Mouse (Mus musculus): ENCODE measurements around the gene Fxyd6. TPM values are rescaled to one million over a fixed set of nuclear protein-coding genes. Genes with fewer than 3 reads are reported as not detected.

The Fxyd6 gene
- polyA plus RNA-seq, 1 experiment = 88.6 TPM

DNA sequence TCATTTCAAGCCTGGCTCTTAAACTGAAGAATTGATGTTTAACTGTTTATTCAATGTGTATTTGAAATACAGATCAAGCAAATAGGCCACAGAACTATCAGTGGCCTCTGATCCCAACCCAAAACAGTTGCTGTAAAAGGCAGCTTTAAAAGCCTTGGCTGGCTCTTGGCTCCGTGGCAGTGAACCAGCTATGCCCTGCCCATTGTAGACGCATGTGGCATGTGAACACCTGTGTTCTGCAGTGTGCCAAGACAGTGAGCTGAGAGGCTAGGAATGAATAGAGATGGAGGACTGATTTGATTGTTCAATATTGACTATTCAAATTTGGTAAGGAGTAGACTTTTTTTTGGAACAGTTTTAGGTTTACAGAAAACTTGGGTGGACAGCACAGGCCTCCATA, 6.9 kb downstream of the Fxyd6 start:
- no peak overlapping the region for H3K27ac ChIP-seq (ENCODE audit: insufficient read depth, low read length)
- no peaks in the 10 kb centered on the region for H3K4me1 ChIP-seq (ENCODE audit: control insufficient read depth, insufficient read depth, low read length)
- no peak overlapping the region for H3K9ac ChIP-seq (ENCODE audit: low read depth, poor library complexity, severe bottlenecking)
- H3K4me3 ChIP-seq (ENCODE audit: low read depth, low read length) = no peak overlapping the region
- H3K36me3 ChIP-seq (ENCODE audit: control insufficient read depth, insufficient read depth, low read length, poor library complexity, severe bottlenecking) = no peaks in the 10 kb centered on the region
- no peaks in the 10 kb centered on the region for H3K9me3 ChIP-seq (replicated peaks; ENCODE audit: control insufficient read depth, insufficient read depth, low read length, poor library complexity, severe bottlenecking)
- no peak for TF ChIP-seq POLR2A (IDR thresholded peaks at IDR 0.05; ENCODE audit: insufficient read depth, low read length)
- no peak for TF ChIP-seq EP300 (IDR thresholded peaks at IDR 0.05; ENCODE audit: insufficient read depth, low read depth, low read length)
- TF ChIP-seq CTCF (IDR thresholded peaks at IDR 0.05; ENCODE audit: low read depth, low read length) = no peak
- no peaks in the 10 kb centered on the region for H3K27me3 ChIP-seq (ENCODE audit: control insufficient read depth, insufficient read depth, low read length, poor library complexity, severe bottlenecking)

DNA sequence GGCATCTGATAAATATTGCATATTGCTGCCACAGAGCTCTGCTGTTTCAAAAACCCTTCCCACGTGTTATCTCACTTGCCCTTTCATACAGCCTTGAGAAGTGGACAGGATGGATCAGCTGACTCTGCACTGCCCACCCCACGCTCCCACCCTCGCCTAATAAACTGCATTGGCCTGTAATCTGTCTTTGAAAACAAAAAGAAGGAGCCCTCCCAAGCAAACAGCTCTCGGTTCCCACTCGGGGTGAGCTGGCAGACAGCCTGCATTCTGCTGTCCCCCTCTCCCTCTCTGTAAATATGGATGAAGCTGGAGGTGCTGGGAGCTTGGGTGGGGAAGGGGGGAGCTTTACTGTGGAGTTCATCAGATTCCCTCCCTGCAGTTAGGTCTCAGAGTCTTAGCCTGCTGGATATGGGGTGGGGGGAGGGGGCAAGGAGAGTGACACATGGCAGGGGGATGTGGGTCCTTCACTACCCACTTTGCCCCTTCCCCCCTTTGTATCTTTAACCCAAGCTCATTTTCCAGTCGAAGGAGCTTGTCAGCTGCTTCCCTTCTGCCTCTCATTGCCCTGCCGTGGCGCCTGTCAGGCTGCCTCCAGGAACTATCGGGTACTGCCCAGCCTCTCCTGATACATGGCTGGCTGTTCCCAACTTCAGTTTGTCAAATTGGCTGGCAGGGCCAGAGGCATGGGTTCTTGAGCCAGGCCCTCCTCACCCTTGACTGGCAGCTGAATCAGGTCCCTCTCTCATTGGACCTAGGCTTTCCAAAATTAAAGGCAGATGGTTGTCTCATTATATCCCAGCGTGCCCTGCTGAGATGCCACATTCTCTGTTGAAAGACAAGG, 10.6 kb downstream of the Fxyd6 start:
- no peak overlapping the region for H3K27ac ChIP-seq (ENCODE audit: insufficient read depth, low read length)
- H3K4me3 ChIP-seq (ENCODE audit: low read depth, low read length) = no peak overlapping the region
- no peaks in the 10 kb centered on the region for H3K9me3 ChIP-seq (replicated peaks; ENCODE audit: control insufficient read depth, insufficient read depth, low read length, poor library complexity, severe bottlenecking)
- no peaks in the 10 kb centered on the region for H3K36me3 ChIP-seq (ENCODE audit: control insufficient read depth, insufficient read depth, low read length, poor library complexity, severe bottlenecking)
- TF ChIP-seq POLR2A (IDR thresholded peaks at IDR 0.05; ENCODE audit: insufficient read depth, low read length) (no peak), CTCF (IDR thresholded peaks at IDR 0.05; ENCODE audit: low read depth, low read length) (no peak), EP300 (IDR thresholded peaks at IDR 0.05; ENCODE audit: insufficient read depth, low read depth, low read length) (no peak)
- no peaks in the 10 kb centered on the region for H3K27me3 ChIP-seq (ENCODE audit: control insufficient read depth, insufficient read depth, low read length, poor library complexity, severe bottlenecking)
- no peak overlapping the region for H3K9ac ChIP-seq (ENCODE audit: low read depth, poor library complexity, severe bottlenecking)
- no peaks in the 10 kb centered on the region for H3K4me1 ChIP-seq (ENCODE audit: control insufficient read depth, insufficient read depth, low read length)

DNA sequence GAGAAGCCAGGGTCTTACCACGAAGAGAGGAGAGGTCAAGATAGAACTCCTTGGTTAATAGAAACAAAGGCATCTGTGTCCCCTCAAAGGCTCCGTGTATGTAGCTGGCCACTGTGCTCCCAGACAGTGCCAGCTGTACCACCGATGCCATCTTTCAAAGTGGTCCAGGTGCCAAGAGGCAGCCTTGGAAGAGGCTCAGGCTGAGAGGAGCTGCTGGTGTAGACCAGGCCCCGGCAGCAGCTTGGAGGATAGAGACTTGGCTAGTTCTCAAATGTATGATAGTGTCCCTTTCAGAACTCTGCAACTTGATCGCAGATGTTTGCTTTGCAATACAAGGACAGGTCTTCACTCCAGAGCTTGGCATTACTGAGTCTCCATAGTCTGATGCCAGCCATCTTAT, 12.4 kb downstream of the Fxyd6 start:
- no peak overlapping the region for H3K4me3 ChIP-seq (ENCODE audit: low read depth, low read length)

GRCm38 (mm10) chr9:45382834-45383233, 12.8 kb downstream of the Fxyd6 start:
- H3K9me3 ChIP-seq (replicated peaks; ENCODE audit: control insufficient read depth, insufficient read depth, low read length, poor library complexity, severe bottlenecking) = no peaks in the 10 kb centered on the region
- no peak overlapping the region for H3K9ac ChIP-seq (ENCODE audit: low read depth, poor library complexity, severe bottlenecking)
- H3K4me3 ChIP-seq (ENCODE audit: low read depth, low read length) = no peak overlapping the region
- no peaks in the 10 kb centered on the region for H3K36me3 ChIP-seq (ENCODE audit: control insufficient read depth, insufficient read depth, low read length, poor library complexity, severe bottlenecking)
- TF ChIP-seq CTCF (IDR thresholded peaks at IDR 0.05; ENCODE audit: low read depth, low read length) = no peak
- no peak for TF ChIP-seq POLR2A (IDR thresholded peaks at IDR 0.05; ENCODE audit: insufficient read depth, low read length)
- TF ChIP-seq EP300 (IDR thresholded peaks at IDR 0.05; ENCODE audit: insufficient read depth, low read depth, low read length) = no peak
- H3K4me1 ChIP-seq (ENCODE audit: control insufficient read depth, insufficient read depth, low read length) = no peaks in the 10 kb centered on the region
- H3K27ac ChIP-seq (ENCODE audit: insufficient read depth, low read length) = no peak overlapping the region
- no peaks in the 10 kb centered on the region for H3K27me3 ChIP-seq (ENCODE audit: control insufficient read depth, insufficient read depth, low read length, poor library complexity, severe bottlenecking)

More for the DNA sequence above, 12.4 kb downstream of the Fxyd6 start:
- no peak overlapping the region for H3K27ac ChIP-seq (ENCODE audit: insufficient read depth, low read length)
- TF ChIP-seq EP300 (IDR thresholded peaks at IDR 0.05; ENCODE audit: insufficient read depth, low read depth, low read length) = no peak
- TF ChIP-seq POLR2A (IDR thresholded peaks at IDR 0.05; ENCODE audit: insufficient read depth, low read length) = no peak
- no peak for TF ChIP-seq CTCF (IDR thresholded peaks at IDR 0.05; ENCODE audit: low read depth, low read length)
- no peaks in the 10 kb centered on the region for H3K36me3 ChIP-seq (ENCODE audit: control insufficient read depth, insufficient read depth, low read length, poor library complexity, severe bottlenecking)
- H3K9me3 ChIP-seq (replicated peaks; ENCODE audit: control insufficient read depth, insufficient read depth, low read length, poor library complexity, severe bottlenecking) = no peaks in the 10 kb centered on the region
- no peaks in the 10 kb centered on the region for H3K4me1 ChIP-seq (ENCODE audit: control insufficient read depth, insufficient read depth, low read length)
- no peaks in the 10 kb centered on the region for H3K27me3 ChIP-seq (ENCODE audit: control insufficient read depth, insufficient read depth, low read length, poor library complexity, severe bottlenecking)
- no peak overlapping the region for H3K9ac ChIP-seq (ENCODE audit: low read depth, poor library complexity, severe bottlenecking)

DNA sequence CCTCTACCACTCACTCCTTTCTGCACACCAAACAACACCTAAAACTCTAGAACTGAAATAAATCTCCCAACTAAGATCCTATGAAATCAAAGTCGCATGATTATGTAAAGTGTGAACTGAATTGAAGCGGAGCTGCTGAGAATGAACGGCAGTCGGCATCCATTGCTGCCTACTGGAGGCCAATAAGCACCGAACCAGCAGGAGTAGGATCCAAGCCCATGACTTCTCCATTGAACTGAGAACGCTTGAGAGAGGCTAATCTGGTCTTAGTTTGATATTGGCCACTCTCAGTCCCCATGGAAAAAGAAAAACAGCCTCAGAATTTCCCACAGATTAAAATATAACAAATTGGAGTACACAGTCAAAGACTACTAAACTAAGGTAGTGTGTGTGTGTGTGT, 13.9 kb downstream of the Fxyd6 start:
- Histone ChIP-seq H3K4me1 (ENCODE audit: control insufficient read depth, insufficient read depth, low read length) (no peaks in the 10 kb centered on the region), H3K9ac (ENCODE audit: low read depth, poor library complexity, severe bottlenecking) (no peak overlapping the region), H3K27ac (ENCODE audit: insufficient read depth, low read length) (no peak overlapping the region), H3K9me3 (replicated peaks; ENCODE audit: control insufficient read depth, insufficient read depth, low read length, poor library complexity, severe bottlenecking) (no peaks in the 10 kb centered on the region), H3K27me3 (ENCODE audit: control insufficient read depth, insufficient read depth, low read length, poor library complexity, severe bottlenecking) (no peaks in the 10 kb centered on the region), H3K36me3 (ENCODE audit: control insufficient read depth, insufficient read depth, low read length, poor library complexity, severe bottlenecking) (no peaks in the 10 kb centered on the region), H3K4me3 (ENCODE audit: low read depth, low read length) (no peak overlapping the region)
- no peak for TF ChIP-seq CTCF (IDR thresholded peaks at IDR 0.05; ENCODE audit: low read depth, low read length)
- TF ChIP-seq EP300 (IDR thresholded peaks at IDR 0.05; ENCODE audit: insufficient read depth, low read depth, low read length) = no peak
- no peak for TF ChIP-seq POLR2A (IDR thresholded peaks at IDR 0.05; ENCODE audit: insufficient read depth, low read length)

DNA sequence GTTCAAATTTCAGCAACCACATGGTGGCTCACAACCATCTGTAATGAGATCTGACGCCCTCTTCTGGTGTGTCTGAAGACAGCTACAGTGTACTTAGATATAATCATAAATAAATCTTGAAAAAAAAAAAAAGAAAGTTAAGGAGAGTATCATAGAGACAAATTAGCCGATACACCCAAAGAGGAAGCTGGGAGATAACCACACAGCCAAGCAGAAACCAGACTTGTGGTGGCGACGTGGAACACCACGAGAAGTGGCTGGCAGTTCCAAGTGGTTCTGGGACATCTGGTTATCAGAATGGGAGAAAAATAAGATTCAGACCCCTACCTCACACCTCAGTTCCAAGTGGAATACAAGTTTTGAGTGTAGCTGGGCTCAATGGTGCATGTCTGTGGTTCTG, 16.7 kb downstream of the Fxyd6 start:
- H3K27me3 ChIP-seq (ENCODE audit: control insufficient read depth, insufficient read depth, low read length, poor library complexity, severe bottlenecking) = no peaks in the 10 kb centered on the region
- no peak overlapping the region for H3K27ac ChIP-seq (ENCODE audit: insufficient read depth, low read length)

More for the DNA sequence above, 16.7 kb downstream of the Fxyd6 start:
- no peak overlapping the region for H3K9ac ChIP-seq (ENCODE audit: low read depth, poor library complexity, severe bottlenecking)
- peaks cover 3% of the 10 kb centered on the region for H3K4me1 ChIP-seq (ENCODE audit: control insufficient read depth, insufficient read depth, low read length)
- no peak for TF ChIP-seq POLR2A (IDR thresholded peaks at IDR 0.05; ENCODE audit: insufficient read depth, low read length)
- TF ChIP-seq CTCF (IDR thresholded peaks at IDR 0.05; ENCODE audit: low read depth, low read length) = no peak
- no peak for TF ChIP-seq EP300 (IDR thresholded peaks at IDR 0.05; ENCODE audit: insufficient read depth, low read depth, low read length)
- H3K9me3 ChIP-seq (replicated peaks; ENCODE audit: control insufficient read depth, insufficient read depth, low read length, poor library complexity, severe bottlenecking) = no peaks in the 10 kb centered on the region
- no peak overlapping the region for H3K4me3 ChIP-seq (ENCODE audit: low read depth, low read length)
- no peaks in the 10 kb centered on the region for H3K36me3 ChIP-seq (ENCODE audit: control insufficient read depth, insufficient read depth, low read length, poor library complexity, severe bottlenecking)
